Mouse (Mus musculus): ENCODE results near the gene Pappa2.
A peak's percentile ranks its signal among the peaks of the same experiment; 100 is the strongest.

Gene Pappa2

DNA sequence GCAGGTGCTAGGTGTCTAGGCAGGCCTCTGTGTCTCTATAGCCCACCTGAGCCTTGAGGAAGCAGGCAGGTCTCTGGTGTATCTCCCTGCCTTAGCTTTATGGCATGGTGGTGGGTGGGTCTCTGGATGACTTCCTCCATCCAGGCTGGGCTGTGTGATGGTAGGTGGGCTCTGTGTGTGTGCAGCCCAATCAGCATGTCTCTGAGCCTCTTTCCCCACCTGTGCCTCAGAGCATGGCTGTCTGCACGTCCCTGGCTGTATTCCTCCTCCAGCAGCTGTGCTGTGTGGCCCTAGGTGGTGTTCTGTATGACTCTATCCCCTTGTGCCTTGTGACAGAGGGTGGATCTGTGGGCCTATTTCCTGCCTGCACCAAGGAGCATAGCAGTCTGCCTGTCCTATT, at the start of gene Pappa2:
TSS of gene Pappa2 (minus strand) at position 101 of the 400 bp plus-strand sequence.
- no peak for DNase-seq

DNA sequence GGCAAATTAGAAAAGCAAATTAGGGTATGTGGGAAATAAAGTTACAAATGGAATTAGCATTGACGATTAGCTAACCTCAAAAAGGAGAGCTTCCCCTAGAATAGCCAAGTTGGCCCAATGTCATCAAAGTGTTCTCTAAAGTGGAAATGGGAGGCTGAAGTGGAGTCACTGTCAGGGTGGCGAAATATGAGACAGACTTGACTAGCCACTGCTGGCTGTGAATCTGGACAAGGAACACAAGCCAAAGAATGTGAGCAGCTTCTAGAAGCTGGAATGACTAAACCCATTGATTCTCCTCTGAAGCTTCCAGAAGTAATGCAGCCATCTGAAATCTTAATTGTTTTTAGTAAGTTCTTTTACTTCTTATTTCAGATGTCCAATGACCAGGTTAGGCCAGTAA, 48.8 kb upstream of the Pappa2 start:
- DNase-seq = no peak

DNA sequence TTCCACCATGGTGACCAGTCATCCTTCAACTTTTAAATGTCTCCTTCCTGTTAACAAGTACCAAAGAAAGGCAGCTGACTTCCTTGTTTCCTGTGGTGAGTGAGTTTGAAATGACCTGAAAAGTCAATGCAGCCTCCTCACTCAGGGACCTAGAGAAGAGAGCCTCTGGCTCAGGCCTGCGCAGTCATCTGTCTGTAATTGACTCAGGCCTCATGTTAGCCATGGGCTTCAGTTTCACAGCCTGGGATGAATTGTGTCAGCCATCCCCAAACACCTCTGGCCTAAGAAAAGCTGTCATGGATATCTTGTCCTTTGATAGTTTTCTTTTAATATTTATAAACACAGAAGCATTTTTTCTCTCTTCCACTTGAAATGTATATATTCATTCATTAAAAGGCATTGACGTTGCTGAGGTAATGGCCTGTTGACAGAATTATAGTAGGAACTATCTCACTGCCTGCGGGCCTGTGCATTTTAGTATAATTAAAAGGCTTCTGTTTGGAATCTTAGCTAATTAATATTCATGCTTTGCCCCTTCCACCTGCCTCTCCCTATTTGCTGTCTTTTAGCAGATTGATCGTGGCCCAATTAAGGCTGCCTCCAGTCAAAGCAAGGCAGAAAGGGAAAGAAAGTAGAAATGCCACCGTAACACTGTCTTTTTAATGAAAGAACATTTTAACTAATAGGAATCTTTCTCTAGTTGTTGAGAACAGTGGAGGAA, 34.8 kb upstream of the Pappa2 start:
- no peak for DNase-seq

DNA sequence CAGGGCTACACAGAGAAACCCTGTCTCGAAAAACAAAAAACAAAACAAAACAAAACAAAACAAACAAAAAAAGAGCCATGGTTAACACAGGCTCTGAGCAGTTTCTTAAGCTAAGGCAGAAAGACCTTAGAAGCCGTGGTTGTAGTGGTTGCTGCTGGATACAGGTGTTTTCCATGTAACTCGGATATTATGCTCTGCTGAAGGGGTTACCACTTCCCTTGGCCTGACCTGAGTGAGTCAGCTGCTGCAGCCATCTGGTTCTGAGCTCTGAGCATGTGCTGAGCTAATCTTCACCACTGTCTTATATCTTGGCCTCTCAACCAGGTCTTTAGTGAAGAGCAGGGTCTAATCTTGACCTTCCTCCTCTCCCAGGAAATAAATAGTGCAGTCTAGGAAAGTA, 6.8 kb upstream of the Pappa2 start:
- no peak for DNase-seq

GRCm38 (mm10) chr1:158962340-158962739, 17.9 kb downstream of the Pappa2 start:
- DNase-seq = no peak

DNA sequence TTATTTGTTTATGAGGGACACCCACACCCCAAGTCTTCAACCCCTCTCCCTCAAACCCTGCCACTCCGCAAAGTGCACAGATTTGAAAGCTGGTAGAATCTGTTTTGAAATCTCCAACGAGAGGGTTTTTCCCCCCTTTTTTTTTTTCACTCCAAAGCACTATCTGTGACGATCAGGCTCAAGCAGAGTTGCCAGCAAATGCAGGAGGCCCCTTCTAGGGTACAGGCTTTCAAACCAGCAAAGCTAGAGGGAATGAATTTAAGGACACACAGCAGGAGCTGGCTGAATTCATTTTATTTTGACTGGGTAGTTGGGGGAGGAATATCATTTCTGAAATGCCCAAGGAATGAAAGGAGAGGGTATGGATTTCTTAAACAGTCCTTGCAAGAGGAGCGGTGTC, 19.3 kb downstream of the Pappa2 start:
- DNase-seq = no peak

- DNase-seq = no peak
These were observed 19.7 kb downstream of the Pappa2 start for GRCm38 (mm10) chr1:158960549-158960948.

- no peak for DNase-seq
These were observed 23.9 kb downstream of the Pappa2 start for GRCm38 (mm10) chr1:158956361-158956760.

DNA sequence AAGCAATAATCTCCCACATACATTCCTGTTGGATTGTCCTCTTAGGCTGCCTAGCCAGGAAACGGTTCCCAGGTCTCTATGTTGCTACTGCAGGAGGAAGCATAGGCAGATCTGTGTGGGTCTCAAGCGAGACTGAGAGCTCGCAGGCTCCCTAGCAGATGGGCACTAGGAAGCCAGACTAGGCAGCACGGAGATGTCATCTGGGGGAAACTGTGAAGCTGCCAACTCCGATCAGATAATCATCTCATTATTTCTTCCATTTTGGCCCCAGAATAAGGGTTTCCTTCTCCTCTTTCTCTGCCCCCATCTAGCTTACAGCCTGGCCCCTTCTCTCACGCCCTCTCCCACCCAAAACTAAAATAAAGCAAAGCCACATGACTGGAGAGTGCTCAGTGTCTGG, 25.5 kb downstream of the Pappa2 start:
- no peak for DNase-seq

DNA sequence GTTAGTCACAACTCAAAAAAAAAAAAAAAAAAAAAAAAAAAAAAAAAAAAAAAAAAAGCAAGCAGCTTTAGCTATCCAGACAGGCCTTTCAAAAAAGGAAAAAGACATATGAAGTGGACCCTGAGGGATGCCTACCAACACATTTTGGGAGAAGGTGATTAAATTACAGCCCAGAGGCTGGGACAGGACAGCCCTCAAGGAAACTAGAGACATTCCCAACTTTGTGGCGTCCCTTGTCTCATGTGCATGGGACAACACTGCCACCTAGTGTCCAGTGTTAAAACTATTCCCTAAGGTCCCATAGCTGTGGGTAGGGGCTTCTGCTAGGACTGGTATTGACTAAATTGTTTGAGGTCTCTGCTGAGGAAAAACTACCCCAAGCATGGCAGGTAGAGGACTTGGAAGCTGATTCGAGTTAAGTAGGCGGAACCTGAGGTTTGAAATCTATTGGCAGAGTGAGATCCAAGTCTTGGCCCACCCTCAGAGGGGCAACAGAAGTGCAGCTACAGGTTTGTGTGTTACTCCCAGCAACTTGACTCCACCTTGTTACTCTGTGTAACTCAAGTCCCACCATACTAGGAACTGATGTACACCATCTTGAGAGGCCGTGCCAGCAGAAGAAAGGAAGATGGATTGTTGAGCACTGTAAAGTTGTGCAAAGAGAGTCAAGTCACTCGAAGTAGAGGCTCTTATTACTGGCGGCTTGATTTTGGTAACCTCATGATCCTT, 26.6 kb downstream of the Pappa2 start:
- peak; percentile 64 for DNase-seq

DNA sequence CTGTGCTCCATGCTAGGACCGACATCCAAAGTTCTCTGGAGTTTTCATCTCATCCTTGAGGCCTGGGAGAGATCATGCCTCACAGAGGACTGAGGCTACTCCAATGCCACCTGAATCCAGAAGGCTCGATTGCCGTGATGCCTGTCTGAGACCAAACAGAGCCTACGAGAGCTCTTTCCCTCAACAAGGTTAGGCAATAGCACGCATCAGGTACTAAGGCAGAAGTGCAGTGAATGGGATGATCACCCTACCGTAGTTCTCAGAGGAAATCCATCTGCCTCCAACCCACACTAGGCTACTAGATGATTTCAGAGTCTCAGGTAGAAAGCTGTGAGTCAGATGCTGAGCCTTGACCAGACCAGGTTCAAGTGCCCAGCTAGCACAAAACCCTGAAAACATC, 31.2 kb downstream of the Pappa2 start:
- no peak for DNase-seq

DNA sequence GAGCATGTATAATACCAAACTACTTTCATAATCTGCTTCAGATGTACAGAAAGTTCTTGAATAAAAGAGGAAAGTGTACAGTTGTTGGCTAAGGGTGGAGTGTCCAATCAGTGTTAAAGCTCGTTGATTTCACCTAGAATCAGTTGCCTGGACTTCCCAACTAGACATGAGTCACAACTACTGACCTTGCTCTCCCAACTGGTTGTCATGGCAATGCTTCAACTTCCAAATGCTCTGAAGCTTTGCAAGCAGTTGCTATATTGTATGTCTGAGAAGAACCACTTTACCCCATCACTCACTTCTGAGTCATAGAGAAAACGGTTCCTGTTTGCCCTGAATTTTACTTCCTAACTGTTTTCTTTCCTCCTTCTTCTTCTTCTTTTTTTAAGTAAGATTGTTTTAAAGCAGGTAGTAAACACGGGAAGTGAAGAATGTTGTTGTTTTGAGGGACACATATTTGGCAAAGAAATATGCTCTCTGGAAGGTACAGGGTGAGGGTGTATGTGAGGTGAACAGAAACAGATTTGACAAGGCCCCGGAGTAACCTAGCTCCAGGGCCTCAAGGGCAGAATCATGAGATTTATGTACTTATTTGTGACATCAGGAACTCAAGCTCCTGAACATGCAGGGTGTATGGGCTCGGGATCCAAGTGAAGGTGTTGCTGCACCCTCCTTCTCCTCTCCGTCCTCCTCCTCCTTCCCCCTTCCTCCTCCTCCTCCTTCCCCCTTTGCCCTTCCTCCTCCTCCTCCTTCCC, 32.1 kb downstream of the Pappa2 start:
- no peak for DNase-seq

DNA sequence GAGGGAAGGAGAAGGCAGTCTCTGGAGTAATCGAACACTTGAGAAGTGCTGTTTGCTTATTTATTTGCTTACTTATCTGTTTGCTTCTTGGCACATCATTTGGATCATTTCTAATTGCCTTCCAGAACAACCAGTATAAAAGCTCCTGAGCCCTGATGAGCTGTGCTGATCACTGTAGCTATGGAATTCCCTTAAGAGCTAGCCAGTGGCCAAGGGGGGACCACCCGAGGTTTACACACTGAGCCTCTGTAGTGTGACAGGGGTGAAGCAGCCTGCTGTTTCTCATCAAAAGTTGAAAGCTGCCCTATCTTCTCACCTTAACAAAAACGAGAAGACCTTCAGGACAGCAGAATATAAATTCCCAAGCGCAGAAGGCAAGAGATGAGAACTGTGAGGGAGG, 35.4 kb downstream of the Pappa2 start:
- DNase-seq = no peak

GRCm38 (mm10) chr1:158942864-158943263, 37.4 kb downstream of the Pappa2 start:
- no peak for DNase-seq

DNA sequence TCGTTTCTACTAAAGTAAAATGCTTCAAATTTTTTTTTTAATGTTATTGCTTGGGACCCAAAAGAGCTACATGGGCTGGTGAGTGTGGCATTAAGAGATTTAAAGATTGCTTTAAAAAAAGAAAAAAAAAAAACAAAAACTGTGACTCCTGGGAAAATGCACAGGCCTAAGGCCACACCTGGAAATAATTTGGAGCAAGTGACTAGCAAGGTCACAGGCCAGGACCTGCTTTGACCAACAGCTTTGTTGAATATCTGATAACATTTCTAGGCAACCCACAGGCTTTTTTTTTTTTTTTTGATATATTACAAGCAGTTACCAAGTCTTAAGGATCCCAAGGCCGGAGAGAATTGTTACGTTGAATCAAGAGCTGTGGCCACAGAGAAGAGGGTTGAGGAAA, 39.3 kb downstream of the Pappa2 start:
- DNase-seq = no peak

- DNase-seq = no peak
These were observed 45.8 kb downstream of the Pappa2 start for GRCm38 (mm10) chr1:158934447-158934846.

GRCm38 (mm10) chr1:158931202-158931827, 49.0 kb downstream of the Pappa2 start:
- no peak for DNase-seq

DNA sequence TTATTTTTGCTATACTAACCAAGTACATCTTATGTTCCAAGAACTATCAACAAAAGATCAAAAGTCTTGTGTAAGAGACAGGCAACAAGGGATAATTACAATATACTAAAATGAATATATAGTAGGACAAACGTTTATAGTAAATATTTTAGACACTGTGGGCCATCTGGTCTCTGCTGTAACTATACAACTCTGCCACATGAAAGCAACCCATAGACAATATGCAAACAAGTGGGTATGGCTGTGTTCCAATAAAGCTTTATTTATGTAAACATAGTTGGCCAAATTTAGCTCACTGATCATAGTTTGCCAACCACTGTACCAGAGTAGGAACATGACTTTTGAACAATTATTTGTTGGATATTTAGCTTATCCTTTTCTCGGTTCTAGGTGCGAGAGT, 50.9 kb downstream of the Pappa2 start:
- no peak for DNase-seq

DNA sequence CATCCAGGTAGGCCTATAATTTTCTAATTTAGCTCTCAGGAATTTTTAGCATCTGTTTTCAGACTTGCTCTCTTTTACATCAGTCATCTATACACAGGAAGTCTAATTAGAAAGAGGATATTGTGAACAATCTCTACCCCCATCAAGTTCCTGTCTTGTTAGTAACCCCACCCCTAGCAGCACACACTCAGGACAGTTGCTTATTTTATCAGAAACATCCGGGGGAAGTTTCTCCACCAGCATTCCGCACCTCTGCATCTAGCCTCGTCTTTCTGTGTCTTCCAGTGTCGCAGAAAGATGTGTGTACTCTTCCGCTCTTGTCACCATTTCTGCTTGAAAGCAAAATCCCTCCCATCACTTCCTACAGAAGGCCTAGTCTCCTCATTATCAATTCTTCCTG, 59.8 kb downstream of the Pappa2 start:
- no peak for DNase-seq

- no peak for DNase-seq
These were observed 61.4 kb downstream of the Pappa2 start for GRCm38 (mm10) chr1:158918890-158919289.

GRCm38 (mm10) chr1:158917067-158917466, 63.2 kb downstream of the Pappa2 start:
- no peak for DNase-seq

DNA sequence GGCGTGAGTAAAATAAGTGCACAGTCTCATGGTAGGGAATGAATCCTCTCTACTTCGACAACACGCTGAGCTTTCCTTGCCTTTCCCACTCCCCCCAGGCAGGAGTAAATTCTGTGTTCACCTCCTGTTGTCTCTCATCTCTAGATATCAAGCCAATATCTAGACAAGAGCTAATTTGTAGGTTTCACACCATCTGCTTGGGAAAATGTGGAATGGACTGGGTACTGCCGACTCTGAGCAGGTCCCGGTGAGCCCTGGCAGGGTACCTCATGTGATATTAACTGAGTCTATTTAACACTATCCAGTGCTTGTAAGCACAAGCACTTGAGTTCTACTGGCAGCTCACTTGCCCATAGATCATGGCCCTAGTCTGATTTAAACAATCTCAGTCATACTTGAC, 64.7 kb downstream of the Pappa2 start:
- no peak for DNase-seq

DNA sequence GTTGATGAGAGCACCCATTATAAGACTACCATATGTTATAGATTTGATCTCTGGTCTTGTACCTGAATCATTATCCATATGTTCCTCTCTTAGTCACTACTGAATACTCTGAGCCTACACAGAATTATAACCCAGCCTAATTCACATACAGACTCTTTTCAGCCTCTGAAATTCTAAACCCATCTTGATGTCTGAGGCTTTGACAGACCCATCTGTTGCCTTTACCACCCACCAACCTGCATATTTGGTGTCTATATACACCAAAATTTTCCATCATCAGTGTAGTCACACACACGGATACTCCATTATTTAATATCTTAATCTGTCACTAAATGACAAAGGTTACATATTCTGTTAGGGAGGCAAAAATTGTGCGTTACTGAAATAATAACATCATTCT, 69.6 kb downstream of the Pappa2 start:
- no peak for DNase-seq

Measured in right cerebral cortex, postnatal 4 days (tissue).